Mouse (Mus musculus) neural tube, embryonic 14.5 days (tissue): Measurements from ENCODE around the gene Gm17545. TPM values are rescaled to one million over a fixed set of nuclear protein-coding genes. Genes with fewer than 3 reads are reported as not detected.
A peak's percentile ranks its signal among the peaks of the same experiment; 100 is the strongest.

Source experiments
- ATAC-seq: fragments of 200-750 bp; cut with Nextera tagmentation; 2 replicates; pipeline ENCODE4 v1.8.0; 2017; ENCODE audit warnings: low read depth, mild to moderate bottlenecking, moderate TSS enrichment, moderate library complexity
- H3K27ac ChIP-seq: fragments of 300-500 bp; sonication (generic); 2 replicates; pipeline ENCODE4 v1.5.1; 2014; ENCODE audit warnings: low read depth, mild to moderate bottlenecking, control low read depth, low read length, moderate library complexity, mixed read lengths
- H3K27me3 ChIP-seq: fragments of 300-500 bp; sonication (generic); 2 replicates; pipeline ENCODE4 v1.6.1; 2014; ENCODE audit warnings: low read length; ENCODE audit not compliant: control insufficient read depth, insufficient read depth
- H3K36me3 ChIP-seq: fragments of 300-500 bp; sonication (generic); 2 replicates; pipeline ENCODE4 v1.6.1; 2014; ENCODE audit warnings: low read length, mixed read lengths; ENCODE audit not compliant: control insufficient read depth, insufficient read depth
- H3K4me1 ChIP-seq: fragments of 300-500 bp; sonication (generic); 2 replicates; pipeline ENCODE4 v1.6.1; 2014; ENCODE audit warnings: low read length; ENCODE audit not compliant: control insufficient read depth, insufficient read depth
- H3K4me2 ChIP-seq: fragments of 300-500 bp; sonication (generic); 2 replicates; pipeline ENCODE4 v1.6.1; 2014; ENCODE audit warnings: mild to moderate bottlenecking, low read depth, low read length, control low read depth
- H3K4me3 ChIP-seq: fragments of 300-500 bp; sonication (generic); 2 replicates; pipeline ENCODE4 v1.5.1; 2014; ENCODE audit warnings: low read depth, low read length, control low read depth, mixed read lengths
- H3K9ac ChIP-seq: fragments of 300-500 bp; sonication (generic); replicated peaks from 2 replicates; pipeline ENCODE4 v1.6.1; 2014; ENCODE audit warnings: low read depth, mild to moderate bottlenecking, control low read depth, low read length, mixed read lengths
- H3K9me3 ChIP-seq: fragments of 300-500 bp; sonication (generic); 2 replicates; pipeline ENCODE4 v1.6.1; 2016; ENCODE audit warnings: low read length; ENCODE audit not compliant: control insufficient read depth
- WGBS: fragments of 180-500 bp; shearing (Covaris S2); extraction: QIAGEN DNeasy Blood & Tissue Kit; methylation state at CpG from one replicate; pipeline ENCODE4 v1.1.7; 2014; 5-methylcytosine and 5-hydroxymethylcytosine counted together
- polyA plus RNA-seq: library from polyadenylated mRNA; unstranded; fragments of >200 nt; fragmentation: Nextera tagmentation; extraction: Ambion mirVana; gene quantifications from 2 replicates; pipeline ENCODE4 v1.2.1, GENCODE M21; 2014

Gene Gm17545
- polyA plus RNA-seq, 1 experiment from 2014 or later: not detected

DNA sequence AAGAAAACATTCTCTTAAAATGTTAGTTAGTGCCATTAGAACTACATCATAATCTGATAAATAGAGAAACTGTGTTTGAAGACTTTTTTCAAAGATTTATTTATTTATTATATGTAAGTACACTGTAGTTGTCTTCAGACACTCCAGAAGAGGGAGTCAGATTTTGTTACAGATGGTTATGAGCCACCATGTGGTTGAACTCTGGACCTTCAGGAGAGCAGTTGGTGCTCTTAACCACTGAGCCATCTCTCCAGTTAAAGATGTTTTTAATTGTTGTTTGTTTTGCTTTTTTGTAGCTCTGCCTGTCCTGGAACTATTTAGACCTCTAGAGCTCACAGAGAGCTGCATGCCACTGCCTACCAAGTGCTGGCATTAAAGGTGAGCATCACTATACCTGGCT, 951 bp downstream of the Gm17545 start:
- no peak for ATAC-seq

DNA sequence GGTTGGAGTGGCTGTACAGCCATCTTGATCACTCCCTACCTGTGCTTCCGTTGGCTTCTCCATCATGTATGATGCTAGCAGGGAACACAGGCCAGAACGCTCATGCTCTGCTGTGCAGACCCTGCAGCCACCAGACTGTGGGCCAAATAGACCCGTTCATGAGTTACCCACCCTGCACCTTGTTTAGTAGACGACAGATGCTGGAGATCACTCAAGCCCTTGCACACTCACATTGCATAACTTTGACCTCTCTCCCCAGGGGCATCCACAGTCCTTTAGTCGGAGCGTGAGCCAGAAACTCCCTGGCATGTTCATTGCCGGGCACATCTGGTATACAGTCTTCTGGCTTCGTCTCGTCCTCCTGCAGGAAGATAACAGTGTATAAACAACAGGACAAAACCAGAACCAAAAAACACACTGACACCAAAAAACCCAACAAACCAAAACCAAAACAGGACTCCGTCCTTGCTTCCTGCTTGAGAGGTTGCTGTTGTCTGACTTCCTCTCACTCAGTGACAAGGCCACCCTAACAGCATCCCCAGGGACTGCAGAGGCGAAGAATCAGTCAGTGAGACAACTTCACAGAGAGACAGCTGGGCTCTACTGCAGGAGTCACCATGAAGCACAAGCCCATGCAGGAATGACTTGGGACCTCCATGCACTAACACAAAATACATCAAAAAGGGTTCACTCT, 3.2 kb downstream of the Gm17545 start:
- Histone ChIP-seq H3K4me3 (no peak overlapping the region), H3K9ac (no peak overlapping the region), H3K27me3 (no peaks in the 10 kb centered on the region), H3K36me3 (peaks cover 44% of the 10 kb centered on the region), H3K4me1 (no peaks in the 10 kb centered on the region), H3K27ac (no peak overlapping the region), H3K4me2 (no peak overlapping the region), H3K9me3 (no peaks in the 10 kb centered on the region)
- WGBS: 87% methylated on average over 11 of the region's 11 CpGs
- no peak for ATAC-seq

More for the DNA sequence above, 951 bp downstream of the Gm17545 start:
- H3K9me3 ChIP-seq: no peaks in the 10 kb centered on the region
- H3K4me3 ChIP-seq: no peak overlapping the region
- no peak overlapping the region for H3K27ac ChIP-seq
- peaks cover 66% of the 10 kb centered on the region for H3K36me3 ChIP-seq
- no peaks in the 10 kb centered on the region for H3K27me3 ChIP-seq
- no peak overlapping the region for H3K4me2 ChIP-seq
- no peak overlapping the region for H3K9ac ChIP-seq
- no peaks in the 10 kb centered on the region for H3K4me1 ChIP-seq

DNA sequence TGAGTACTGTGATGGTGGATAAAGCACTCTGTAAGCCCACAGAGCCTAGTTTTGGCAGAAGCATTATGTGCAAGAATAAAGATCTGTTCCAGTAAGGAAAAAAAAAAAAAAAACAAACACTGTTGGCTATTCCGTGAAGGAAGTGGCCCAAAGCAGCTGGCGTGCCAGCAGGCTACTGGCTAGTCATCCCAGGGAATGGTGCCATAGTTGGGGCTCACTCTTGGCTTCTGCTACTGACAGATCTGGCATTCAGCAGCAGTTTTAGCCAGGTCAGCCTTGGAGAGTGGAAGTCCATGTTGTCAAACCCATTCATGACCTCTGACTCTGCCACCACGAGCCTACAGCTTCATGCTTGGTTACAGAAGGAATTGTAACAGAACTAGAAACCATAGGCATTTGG, 7.9 kb downstream of the Gm17545 start:
- H3K9ac ChIP-seq: no peak overlapping the region
- 93% methylated on average over 3 of the region's 3 CpGs for WGBS

DNA sequence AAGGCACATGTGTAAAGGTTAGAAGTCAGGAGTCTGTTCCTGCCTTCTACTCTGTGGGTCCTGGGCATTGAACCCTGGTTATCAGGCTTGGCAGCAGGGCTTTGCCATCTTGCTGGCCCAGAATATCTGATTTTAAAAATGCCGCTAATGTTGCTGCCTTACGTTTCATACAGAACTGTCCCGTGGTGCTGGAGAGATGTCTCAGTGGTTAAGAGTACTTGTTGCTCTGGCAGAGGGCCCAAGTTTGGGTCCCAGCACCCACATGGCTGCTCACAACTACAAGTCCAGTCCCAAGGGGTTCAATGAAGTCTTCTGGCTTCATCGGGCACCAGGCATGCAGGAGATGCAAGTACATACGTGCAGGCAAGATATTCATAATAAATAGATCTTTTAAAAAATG, 12.1 kb downstream of the Gm17545 start:
- no peak overlapping the region for H3K4me3 ChIP-seq
- no peaks in the 10 kb centered on the region for H3K27me3 ChIP-seq
- no peak overlapping the region for H3K9ac ChIP-seq
- no peak overlapping the region for H3K27ac ChIP-seq
- WGBS: 98% methylated on average over 5 of the region's 5 CpGs
- 0 out of 2 replicates have a peak, but pooled peaks cover 3% of the 10 kb centered on the region for H3K4me1 ChIP-seq
- H3K9me3 ChIP-seq: no peaks in the 10 kb centered on the region
- no peaks in the 10 kb centered on the region for H3K36me3 ChIP-seq
- H3K4me2 ChIP-seq: no peak overlapping the region
- ATAC-seq: no peak

More for the DNA sequence above, 7.9 kb downstream of the Gm17545 start:
- ATAC-seq: no peak
- Histone ChIP-seq H3K4me3 (no peak overlapping the region), H3K4me2 (no peak overlapping the region), H3K27ac (no peak overlapping the region), H3K36me3 (peaks cover 5% of the 10 kb centered on the region), H3K27me3 (no peaks in the 10 kb centered on the region), H3K9me3 (no peaks in the 10 kb centered on the region), H3K4me1 (no peaks in the 10 kb centered on the region)

DNA sequence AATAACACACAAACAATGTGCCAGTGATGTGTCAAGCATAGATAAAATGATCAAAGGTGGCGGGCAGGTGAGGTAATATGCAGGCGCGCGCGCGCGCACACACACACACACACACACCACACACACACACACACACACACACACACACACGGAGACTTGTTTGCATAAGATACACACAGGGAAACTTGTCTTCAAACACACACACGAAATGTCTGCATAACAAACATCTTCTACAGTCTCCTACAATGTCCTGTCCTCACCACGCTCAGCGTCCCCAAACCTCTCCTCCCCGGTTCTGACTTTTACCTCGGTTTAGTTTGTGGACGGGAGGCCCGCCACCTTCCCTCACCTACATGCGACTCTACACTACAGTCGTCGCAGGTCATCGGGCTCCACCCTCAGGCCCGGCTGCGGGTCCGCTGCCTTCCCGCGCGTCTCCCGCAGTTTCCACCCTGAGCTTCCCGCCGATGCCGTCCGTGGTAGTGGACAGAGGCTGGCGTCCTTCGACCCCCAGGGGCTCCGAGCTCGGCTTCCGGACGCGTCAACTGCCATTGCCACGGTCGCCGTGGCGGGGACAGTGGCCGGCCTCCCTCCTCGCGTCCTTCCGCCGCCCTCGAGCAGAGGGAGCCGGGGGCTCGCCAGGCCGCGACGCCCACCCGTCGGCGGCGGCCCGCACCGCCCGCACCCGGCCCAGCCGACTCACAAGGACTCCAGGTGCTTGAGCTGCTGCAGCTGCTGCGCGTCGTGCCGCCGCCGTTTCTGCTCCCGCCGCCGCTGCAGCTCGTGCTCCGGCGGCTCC, 13.5 kb downstream of the Gm17545 start:
- Histone ChIP-seq H3K9me3 (no peaks in the 10 kb centered on the region), H3K36me3 (no peaks in the 10 kb centered on the region), H3K4me2 (peak overlapping the region; percentile 67), H3K27me3 (no peaks in the 10 kb centered on the region), H3K9ac (peak overlapping the region; percentile 93), H3K27ac (peak overlapping the region; percentile 92), H3K4me3 (peak overlapping the region; percentile 87), H3K4me1 (0 out of 2 replicates have a peak, but pooled peaks cover 3% of the 10 kb centered on the region)
- WGBS: 1% methylated on average over 71 of the region's 73 CpGs
- peak; percentile 75 for ATAC-seq

DNA sequence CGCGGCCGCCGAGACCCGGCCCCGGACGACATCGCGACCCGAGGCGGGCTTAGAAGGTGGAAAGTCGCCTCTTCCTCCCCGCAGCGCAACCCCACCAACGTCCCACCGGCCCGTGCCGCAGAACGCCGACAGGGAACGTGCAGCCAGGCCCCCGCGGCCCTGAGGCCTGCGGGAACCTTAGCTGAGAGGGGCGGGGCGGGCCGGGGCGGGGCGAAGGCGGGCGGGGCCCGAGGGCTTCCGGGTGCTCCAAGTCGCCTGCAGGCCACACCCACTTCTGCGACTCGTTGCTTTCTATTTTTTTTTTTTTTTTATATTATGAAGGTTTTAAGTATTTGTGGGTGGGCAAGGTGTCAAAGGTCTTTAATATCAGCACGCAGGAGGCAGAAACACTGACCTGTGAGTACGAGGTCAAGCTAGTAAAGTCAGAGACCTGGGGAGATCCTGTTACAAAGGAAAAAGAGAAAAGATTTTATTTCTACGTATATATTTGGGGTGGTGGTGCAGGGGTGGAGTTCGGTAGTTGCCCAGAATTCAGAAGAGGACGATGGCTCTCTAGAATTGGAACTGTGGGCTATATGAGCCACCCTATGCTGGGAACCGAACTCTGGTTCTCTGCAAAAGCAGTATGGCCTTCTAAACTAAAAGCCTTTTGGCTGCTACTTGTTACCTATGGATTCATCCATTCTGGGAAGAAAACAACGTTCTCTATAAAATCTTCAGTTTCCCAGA, 14.2 kb downstream of the Gm17545 start:
- peak overlapping the region; percentile 93 for H3K9ac ChIP-seq
- H3K4me1 ChIP-seq: 0 out of 2 replicates have a peak, but pooled peaks cover 3% of the 10 kb centered on the region
- no peaks in the 10 kb centered on the region for H3K27me3 ChIP-seq
- peak overlapping the region; percentile 87 for H3K4me3 ChIP-seq
- H3K4me2 ChIP-seq: peak overlapping the region; percentile 67
- no peaks in the 10 kb centered on the region for H3K36me3 ChIP-seq
- WGBS: 3% methylated on average over 41 of the region's 43 CpGs
- peak; percentile 91 for ATAC-seq
- H3K27ac ChIP-seq: peak overlapping the region; percentile 92
- H3K9me3 ChIP-seq: no peaks in the 10 kb centered on the region

DNA sequence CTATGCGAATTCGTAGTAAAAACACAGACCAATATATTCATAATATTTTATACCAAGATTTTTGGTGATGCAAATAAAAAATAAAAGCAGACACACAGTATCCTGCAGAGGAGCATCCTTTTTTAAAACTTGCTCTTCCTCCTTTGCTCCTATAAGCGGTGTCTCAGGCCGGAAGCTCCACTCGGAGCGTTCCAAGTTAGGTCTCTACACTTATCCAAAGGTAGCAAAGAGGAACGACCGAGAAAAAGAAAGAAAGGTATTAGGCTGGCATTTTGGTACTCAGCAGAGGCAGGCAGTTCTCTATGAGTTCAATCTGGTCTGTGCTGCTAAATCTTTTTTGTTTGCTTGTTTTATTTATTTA, 14.8 kb downstream of the Gm17545 start:
- H3K27ac ChIP-seq: no peak overlapping the region
- no peak overlapping the region for H3K4me3 ChIP-seq
- no peak for ATAC-seq
- H3K9ac ChIP-seq: no peak overlapping the region
- H3K9me3 ChIP-seq: no peaks in the 10 kb centered on the region
- H3K4me1 ChIP-seq: 0 out of 2 replicates have a peak, but pooled peaks cover 3% of the 10 kb centered on the region
- H3K4me2 ChIP-seq: no peak overlapping the region
- WGBS: 81% methylated on average over 8 of the region's 8 CpGs
- no peaks in the 10 kb centered on the region for H3K36me3 ChIP-seq
- H3K27me3 ChIP-seq: no peaks in the 10 kb centered on the region

DNA sequence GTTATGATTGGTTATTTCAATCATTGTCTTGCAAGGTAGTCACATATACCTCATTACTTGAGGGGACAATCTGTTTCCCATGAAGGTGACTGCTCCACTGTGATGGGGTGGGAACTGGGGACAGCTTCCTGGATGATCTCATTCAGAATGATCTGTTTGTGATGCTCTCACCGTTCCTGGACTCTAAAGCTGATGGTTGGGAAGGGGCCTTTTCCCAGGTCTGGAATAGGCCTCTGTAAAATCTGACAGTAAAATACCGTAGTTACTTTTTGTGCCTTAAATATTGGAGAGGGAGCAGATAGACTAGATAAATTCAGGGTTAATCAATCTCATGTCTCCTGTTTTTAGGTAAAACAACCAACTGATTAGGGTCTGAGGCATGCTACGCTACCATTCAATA, 15.6 kb downstream of the Gm17545 start, which contains the start of gene Rp9:
Gene Rp9, minus strand, starts transcription at position 101 of the 400 bp plus-strand sequence.
- no peaks in the 10 kb centered on the region for H3K9me3 ChIP-seq
- no peaks in the 10 kb centered on the region for H3K36me3 ChIP-seq
- no peak for ATAC-seq
- WGBS: 89% methylated on average over 3 of the region's 3 CpGs
- H3K4me1 ChIP-seq: 0 out of 2 replicates have a peak, but pooled peaks cover 3% of the 10 kb centered on the region
- H3K27ac ChIP-seq: no peak within 1 kb of the TSS
- peak within 1 kb of the TSS; percentile 87; the same call in 1 of the 2 replicates for H3K4me3 ChIP-seq
- H3K9ac ChIP-seq: peak within 1 kb of the TSS; percentile 93; the same call in 1 of the 2 replicates
- H3K27me3 ChIP-seq: no peaks in the 10 kb centered on the region
- H3K4me2 ChIP-seq: peak within 1 kb of the TSS; percentile 67; the same call in 1 of the 2 replicates
